Mouse (Mus musculus) hindbrain, embryonic 13.5 days (tissue): ENCODE results near the gene Glt8d1. TPM values are rescaled to one million over a fixed set of nuclear protein-coding genes. Genes with fewer than 3 reads are reported as not detected.
A peak's percentile ranks its signal among the peaks of the same experiment; 100 is the strongest.

Experiments used
- ATAC-seq: fragments of 200-750 bp; cut with Nextera tagmentation; 2 replicates; pipeline ENCODE4 v1.8.0; 2017; ENCODE audit warnings: moderate TSS enrichment; ENCODE audit not compliant: low FRiP score
- H3K27ac ChIP-seq: fragments of 300-500 bp; sonication (generic); 2 replicates; pipeline ENCODE4 v1.5.1; 2015; ENCODE audit warnings: inconsistent platforms, mild to moderate bottlenecking, moderate library complexity
- H3K27me3 ChIP-seq: fragments of 300-500 bp; sonication (generic); 2 replicates; pipeline ENCODE4 v1.6.1; 2015; ENCODE audit warnings: mild to moderate bottlenecking, inconsistent platforms
- H3K36me3 ChIP-seq: fragments of 300-500 bp; sonication (generic); 2 replicates; pipeline ENCODE4 v1.6.1; 2015; ENCODE audit warnings: mild to moderate bottlenecking, inconsistent platforms
- H3K4me1 ChIP-seq: fragments of 300-500 bp; sonication (generic); replicated peaks from 2 replicates; pipeline ENCODE4 v1.6.1; 2015; ENCODE audit warnings: inconsistent platforms
- H3K4me2 ChIP-seq: fragments of 300-500 bp; sonication (generic); 2 replicates; pipeline ENCODE4 v1.6.1; 2015; ENCODE audit warnings: inconsistent platforms, mild to moderate bottlenecking, moderate library complexity
- H3K4me3 ChIP-seq: fragments of 300-500 bp; sonication (generic); 2 replicates; pipeline ENCODE4 v1.5.1; 2015; ENCODE audit warnings: mild to moderate bottlenecking, inconsistent platforms
- H3K9ac ChIP-seq: fragments of 300-500 bp; sonication (generic); 2 replicates; pipeline ENCODE4 v1.6.1; 2015; ENCODE audit warnings: mild to moderate bottlenecking, inconsistent platforms
- H3K9me3 ChIP-seq: fragments of 300-500 bp; sonication (generic); 2 replicates; pipeline ENCODE4 v1.6.1; 2016; ENCODE audit warnings: inconsistent platforms
- WGBS: fragments of 180-500 bp; shearing (Covaris S2); methylation state at CpG from one replicate; pipeline ENCODE4 v1.1.7; 2015; 5-methylcytosine and 5-hydroxymethylcytosine counted together
- polyA plus RNA-seq: library from polyadenylated mRNA; unstranded; fragments of >200 nt; fragmentation: Nextera tagmentation; extraction: Ambion mirVana; gene quantifications from 2 replicates; pipeline ENCODE4 v1.2.1, GENCODE M21; 2015

Gene Glt8d1
- polyA plus RNA-seq, 1 experiment from 2014 or later, result 66.7 TPM

DNA sequence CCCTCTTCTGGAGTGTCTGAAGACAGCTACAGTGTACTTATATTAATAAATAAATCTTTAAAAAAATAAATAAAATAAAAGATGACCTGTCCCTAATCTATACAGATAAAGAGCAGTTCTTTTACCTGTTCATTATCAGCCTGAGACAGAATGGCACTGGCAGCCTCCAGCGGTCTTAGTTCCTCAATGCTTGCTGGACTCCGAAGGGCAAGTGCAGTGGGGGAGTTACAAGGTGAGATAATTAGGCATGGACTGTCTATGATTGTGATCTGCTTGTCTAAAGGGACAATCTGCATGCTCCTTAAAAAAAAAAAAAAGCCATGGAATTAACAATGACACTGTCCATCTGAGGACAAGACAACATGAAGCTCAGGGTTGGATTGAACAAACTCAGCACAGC is 12.7 kb downstream of the Glt8d1 start:
- H3K4me1 ChIP-seq, result peaks cover 16% of the 10 kb centered on the region
- peaks cover 80% of the 10 kb centered on the region for H3K36me3 ChIP-seq
- no peak overlapping the region for H3K9ac ChIP-seq
- H3K27me3 ChIP-seq, result no peaks in the 10 kb centered on the region
- H3K4me3 ChIP-seq, result no peak overlapping the region
- H3K4me2 ChIP-seq, result no peak overlapping the region
- no peak overlapping the region for H3K27ac ChIP-seq
- no peaks in the 10 kb centered on the region for H3K9me3 ChIP-seq
- no peak for ATAC-seq
- 98% methylated on average over 2 of the region's 2 CpGs for WGBS

- H3K4me2 ChIP-seq, result no peak overlapping the region
- no peak overlapping the region for H3K27ac ChIP-seq
- ATAC-seq, result no peak
- H3K27me3 ChIP-seq, result no peaks in the 10 kb centered on the region
- peaks cover 61% of the 10 kb centered on the region for H3K36me3 ChIP-seq
- H3K9ac ChIP-seq, result no peak overlapping the region
- WGBS, result 92% methylated on average over 1 of the region's 1 CpGs
- H3K4me3 ChIP-seq, result no peak overlapping the region
- H3K4me1 ChIP-seq, result peaks cover 26% of the 10 kb centered on the region
- no peaks in the 10 kb centered on the region for H3K9me3 ChIP-seq
Observed at GRCm38 (mm10) chr14:31016063-31016462, 14.9 kb downstream of the Glt8d1 start.

- Histone ChIP-seq H3K27me3 (no peaks in the 10 kb centered on the region), H3K36me3 (peaks cover 47% of the 10 kb centered on the region), H3K9me3 (no peaks in the 10 kb centered on the region), H3K27ac (no peak overlapping the region), H3K9ac (peak overlapping the region; percentile 91), H3K4me2 (peak overlapping the region; percentile 93), H3K4me3 (peak overlapping the region; percentile 78), H3K4me1 (peaks cover 36% of the 10 kb centered on the region)
- no peak for ATAC-seq
- WGBS, result 2% methylated on average over 2 of the region's 2 CpGs
Observed at GRCm38 (mm10) chr14:31017854-31018253, 16.7 kb downstream of the Glt8d1 start.

DNA sequence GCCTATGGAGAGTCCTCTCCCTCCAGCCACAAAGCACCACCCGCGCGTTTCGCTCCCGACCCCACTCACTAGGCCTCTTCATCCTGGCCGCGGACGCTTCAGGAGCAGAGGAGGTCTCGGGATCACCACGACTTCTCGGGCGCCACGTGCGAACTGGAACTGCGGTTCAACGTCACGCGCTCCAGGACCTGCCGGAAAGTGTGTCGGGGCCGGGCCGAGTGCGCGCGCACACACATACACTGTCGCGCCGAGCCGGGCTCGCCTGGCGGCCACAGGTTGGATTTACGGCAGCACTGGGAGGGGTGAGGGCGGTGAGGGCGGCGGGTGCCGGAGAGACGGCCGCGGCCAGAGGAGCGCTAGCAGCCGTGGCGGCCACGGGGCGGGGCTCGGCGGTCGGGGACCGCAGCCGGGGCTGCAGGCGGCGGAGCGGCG is 17.7 kb downstream of the Glt8d1 start, which contains the start of the genes Pbrm1 and Gnl3:
Gene Pbrm1 (plus strand): TSS at position 279 of the 432 bp plus-strand sequence.
Gene Gnl3 (minus strand): TSS at position 293 of the 432 bp plus-strand sequence.
- Histone ChIP-seq H3K4me3 (peak within 1 kb of the TSS; percentile 78), H3K4me1 (peaks cover 39% of the 10 kb centered on the region), H3K4me2 (peak within 1 kb of the TSS; percentile 93), H3K27me3 (no peaks in the 10 kb centered on the region), H3K27ac (peak within 1 kb of the TSS; percentile 99), H3K9ac (peak within 1 kb of the TSS; percentile 91), H3K9me3 (no peaks in the 10 kb centered on the region), H3K36me3 (peaks cover 44% of the 10 kb centered on the region)
- under 1% methylated on average over 53 of the region's 53 CpGs for WGBS
- ATAC-seq, result peak; percentile 95

DNA sequence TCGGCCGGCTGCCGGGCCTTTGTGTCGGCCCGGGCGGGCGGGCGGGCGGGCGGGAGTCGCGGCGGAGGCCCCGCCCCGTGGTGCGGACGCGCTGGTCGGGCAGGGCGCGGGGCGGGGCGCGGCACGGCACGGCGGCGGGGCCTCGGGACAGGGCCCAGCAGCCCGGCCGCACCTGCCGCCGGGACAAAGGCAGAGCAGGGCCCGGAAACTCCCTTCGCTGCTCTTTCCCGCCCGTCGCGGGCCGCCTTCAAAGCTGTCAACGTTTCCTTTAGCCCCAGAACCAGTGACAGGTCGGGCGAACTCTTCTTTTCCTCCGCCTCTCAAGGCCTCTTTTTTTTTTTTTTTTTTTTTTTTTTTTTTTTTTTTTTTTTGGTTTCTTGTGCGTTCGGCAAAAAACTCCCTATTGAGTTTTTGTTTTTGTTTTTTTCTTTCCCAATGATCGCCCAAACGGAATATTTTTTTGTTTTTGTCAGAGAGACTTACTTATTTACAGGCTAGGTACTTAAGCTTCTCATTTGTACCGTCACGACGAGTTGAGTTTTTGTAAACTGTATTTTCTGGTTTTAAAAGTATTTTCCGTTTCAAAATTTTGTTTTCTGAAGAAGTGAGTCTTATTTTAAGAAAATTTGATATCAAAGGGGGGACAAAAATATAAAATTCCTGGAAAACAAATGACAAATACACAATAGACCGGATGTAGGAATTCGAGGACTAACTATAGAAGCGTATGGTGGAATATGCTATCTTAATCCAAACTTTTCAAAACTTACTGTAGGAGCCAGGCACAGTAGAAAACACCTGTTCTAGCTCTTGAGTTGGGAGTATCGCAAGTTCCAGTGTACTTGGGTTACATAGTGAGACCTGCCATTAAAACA is 18.4 kb downstream of the Glt8d1 start:
- H3K27me3 ChIP-seq, result no peaks in the 10 kb centered on the region
- peak; percentile 95 for ATAC-seq
- H3K9me3 ChIP-seq, result no peaks in the 10 kb centered on the region
- H3K4me2 ChIP-seq, result peak overlapping the region; percentile 63
- H3K4me3 ChIP-seq, result peak overlapping the region; percentile 78
- H3K9ac ChIP-seq, result peak overlapping the region; percentile 91
- H3K4me1 ChIP-seq, result peaks cover 39% of the 10 kb centered on the region
- peak overlapping the region; percentile 99 for H3K27ac ChIP-seq
- H3K36me3 ChIP-seq, result peaks cover 43% of the 10 kb centered on the region
- 8% methylated on average over 31 of the region's 56 CpGs for WGBS

GRCm38 (mm10) chr14:31022579-31022978 is 21.4 kb downstream of the Glt8d1 start:
- Histone ChIP-seq H3K27me3 (no peaks in the 10 kb centered on the region), H3K9ac (0 out of 2 replicates have a peak overlapping the region, but pooled peaks have one; percentile 24), H3K9me3 (no peaks in the 10 kb centered on the region), H3K4me1 (peaks cover 33% of the 10 kb centered on the region), H3K4me3 (no peak overlapping the region), H3K4me2 (no peak overlapping the region), H3K27ac (no peak overlapping the region), H3K36me3 (peaks cover 44% of the 10 kb centered on the region)
- 58% methylated on average over 1 of the region's 1 CpGs for WGBS
- no peak for ATAC-seq

DNA sequence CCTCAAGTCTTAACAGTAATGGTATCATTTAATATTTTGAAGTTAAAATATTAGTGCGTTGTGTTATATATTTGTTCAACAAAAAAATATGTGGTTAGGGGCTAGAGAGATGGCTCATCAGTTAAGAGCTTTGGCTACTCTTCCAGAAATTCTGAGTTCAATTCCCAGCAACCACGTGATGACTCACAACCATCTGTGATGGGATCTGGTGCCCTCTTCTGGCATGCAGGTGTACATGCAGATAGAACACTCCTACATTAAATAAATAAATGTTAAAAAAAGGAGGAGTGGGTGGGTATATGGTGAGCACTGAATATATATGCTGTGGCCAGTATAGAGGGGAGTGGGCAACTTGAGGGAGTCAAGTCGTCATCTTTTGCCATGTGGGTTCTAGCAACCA is 24.6 kb downstream of the Glt8d1 start:
- H3K4me2 ChIP-seq, result no peak overlapping the region
- peaks cover 13% of the 10 kb centered on the region for H3K4me1 ChIP-seq
- H3K36me3 ChIP-seq, result peaks cover 67% of the 10 kb centered on the region
- no peak overlapping the region for H3K27ac ChIP-seq
- no peak overlapping the region for H3K4me3 ChIP-seq
- H3K9me3 ChIP-seq, result no peaks in the 10 kb centered on the region
- H3K9ac ChIP-seq, result no peak overlapping the region
- no peaks in the 10 kb centered on the region for H3K27me3 ChIP-seq
- 83% methylated on average over 3 of the region's 3 CpGs for WGBS
- no peak for ATAC-seq

DNA sequence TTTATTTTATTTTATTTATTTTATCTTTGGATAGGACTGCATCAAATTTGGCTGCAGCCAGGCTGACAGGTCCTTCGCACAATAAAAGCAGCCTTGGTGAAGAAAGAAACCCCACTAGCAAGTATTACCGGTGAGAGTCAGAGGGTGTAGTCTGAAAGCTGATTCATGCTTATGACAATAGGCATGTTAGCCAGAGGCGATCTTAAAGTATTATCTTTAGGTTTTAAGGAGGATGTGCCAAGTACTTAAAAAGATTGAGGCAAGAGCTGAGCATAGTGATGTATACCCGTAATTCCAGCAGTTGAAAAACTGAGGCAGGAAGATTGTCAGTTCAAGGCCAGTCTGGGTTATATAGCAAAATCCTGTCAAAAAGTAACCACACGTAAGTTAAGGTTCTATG is 44.1 kb downstream of the Glt8d1 start:
- Histone ChIP-seq H3K9me3 (no peaks in the 10 kb centered on the region), H3K36me3 (peaks cover 71% of the 10 kb centered on the region), H3K27ac (no peak overlapping the region), H3K4me2 (no peak overlapping the region), H3K27me3 (no peaks in the 10 kb centered on the region), H3K9ac (no peak overlapping the region), H3K4me3 (no peak overlapping the region), H3K4me1 (no peaks in the 10 kb centered on the region)
- no peak for ATAC-seq
- 93% methylated on average over 5 of the region's 5 CpGs for WGBS

DNA sequence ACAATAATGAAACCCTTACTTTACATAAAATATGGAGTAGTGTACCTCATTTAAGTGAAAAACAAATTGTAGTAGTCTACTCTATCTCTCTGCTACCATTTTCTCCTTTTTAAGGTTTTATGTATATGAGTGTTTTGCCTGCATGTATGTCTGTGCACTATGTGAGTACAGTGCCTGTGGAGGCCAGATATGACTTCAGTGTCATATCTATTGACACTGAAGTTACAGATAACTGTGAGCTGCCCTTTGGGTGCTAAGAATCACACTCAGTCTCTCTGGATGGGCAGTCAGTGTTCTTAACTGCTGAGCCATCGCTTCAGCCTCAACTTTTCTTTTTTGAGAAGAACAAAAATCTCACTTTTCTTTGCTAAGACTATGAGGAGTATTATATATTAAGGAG is 44.6 kb downstream of the Glt8d1 start:
- no peak overlapping the region for H3K4me2 ChIP-seq
- WGBS, result 95% methylated on average over 1 of the region's 1 CpGs

More for the DNA sequence above, 44.6 kb downstream of the Glt8d1 start:
- H3K36me3 ChIP-seq, result peaks cover 74% of the 10 kb centered on the region
- no peaks in the 10 kb centered on the region for H3K9me3 ChIP-seq
- ATAC-seq, result no peak
- H3K27me3 ChIP-seq, result no peaks in the 10 kb centered on the region
- H3K4me1 ChIP-seq, result no peaks in the 10 kb centered on the region
- no peak overlapping the region for H3K4me3 ChIP-seq
- no peak overlapping the region for H3K27ac ChIP-seq
- no peak overlapping the region for H3K9ac ChIP-seq

Other genes with a start within 250 kb of the Glt8d1 start
- 20.6 and 22.6 TPM in 2 replicates for gene Tmem110, start 175.8 kb upstream of the Glt8d1 start, polyA plus RNA-seq
- 0.97 and 1.00 TPM in 2 replicates for gene Mustn1, start 122.2 kb upstream of the Glt8d1 start, polyA plus RNA-seq
- gene Itih4, start 114.9 kb upstream of the Glt8d1 start, polyA plus RNA-seq, result not detected in 2 replicates
- gene Itih3, start 77.6 kb upstream of the Glt8d1 start, polyA plus RNA-seq, result 1.0 and 1.3 TPM in 2 replicates
- not detected in 2 replicates for gene Itih1, start 58.1 kb upstream of the Glt8d1 start, polyA plus RNA-seq
- 16.9 and 19.2 TPM in 2 replicates for gene Nek4, start 50.0 kb upstream of the Glt8d1 start, polyA plus RNA-seq
- gene Spcs1, start 272 bp downstream of the Glt8d1 start, polyA plus RNA-seq, result 322 and 337 TPM in 2 replicates
- 146 and 151 TPM in 2 replicates for gene Pbrm1, start 17.7 kb downstream of the Glt8d1 start, polyA plus RNA-seq
- 52.8 and 52.9 TPM in 2 replicates for gene Gnl3, start 17.8 kb downstream of the Glt8d1 start, polyA plus RNA-seq
- 83.1 and 83.2 TPM in 2 replicates for gene Smim4, start 127.6 kb downstream of the Glt8d1 start, polyA plus RNA-seq
- gene Nt5dc2, start 129.7 kb downstream of the Glt8d1 start, polyA plus RNA-seq, result 273 and 282 TPM in 2 replicates
- 24.8 and 25.2 TPM in 2 replicates for gene Stab1, start 167.2 kb downstream of the Glt8d1 start, polyA plus RNA-seq
- gene Tnnc1, start 206.9 kb downstream of the Glt8d1 start, polyA plus RNA-seq, result 7.3 and 9.1 TPM in 2 replicates
- 315 and 334 TPM in 2 replicates for gene Nisch, start 215.5 kb downstream of the Glt8d1 start, polyA plus RNA-seq
- gene Sema3g, start 216.5 kb downstream of the Glt8d1 start, polyA plus RNA-seq, result 0.84 and 0.90 TPM in 2 replicates
- 11.9 and 13.6 TPM in 2 replicates for gene Phf7, start 249.9 kb downstream of the Glt8d1 start, polyA plus RNA-seq